Mouse (Mus musculus): ENCODE measurements around the gene Lgi4.

Lgi4 gene

GRCm38 (mm10) chr7:31059108-31059507 is at the start of gene Lgi4:
Gene Lgi4, plus strand, starts transcription at chr7:31059342.
- DNase-seq (ENCODE audit: low spot score) = peak; percentile 82

GRCm38 (mm10) chr7:31012971-31013370 is 46.2 kb upstream of the Lgi4 start:
- no peak for DNase-seq (ENCODE audit: low spot score)

- no peak for DNase-seq (ENCODE audit: low spot score)
Measured at GRCm38 (mm10) chr7:31017104-31017901, 41.8 kb upstream of the Lgi4 start.

- DNase-seq (ENCODE audit: low spot score) = no peak
Measured at GRCm38 (mm10) chr7:31028609-31029008, 30.5 kb upstream of the Lgi4 start.

GRCm38 (mm10) chr7:31030717-31031116 is 28.4 kb upstream of the Lgi4 start:
- no peak for DNase-seq (ENCODE audit: low spot score)

GRCm38 (mm10) chr7:31031731-31032130 is 27.4 kb upstream of the Lgi4 start:
- no peak for DNase-seq (ENCODE audit: low spot score)

- no peak for DNase-seq (ENCODE audit: low spot score)
Measured at GRCm38 (mm10) chr7:31033409-31034165, 25.6 kb upstream of the Lgi4 start.

GRCm38 (mm10) chr7:31034789-31035188 is 24.4 kb upstream of the Lgi4 start:
- DNase-seq (ENCODE audit: low spot score) = no peak

GRCm38 (mm10) chr7:31035291-31035690 is 23.9 kb upstream of the Lgi4 start:
- DNase-seq (ENCODE audit: low spot score) = no peak

- no peak for DNase-seq (ENCODE audit: low spot score)
Measured at GRCm38 (mm10) chr7:31036917-31037316, 22.2 kb upstream of the Lgi4 start.

GRCm38 (mm10) chr7:31037675-31038074 is 21.5 kb upstream of the Lgi4 start:
- DNase-seq (ENCODE audit: low spot score) = no peak

- no peak for DNase-seq (ENCODE audit: low spot score)
Measured at GRCm38 (mm10) chr7:31039011-31039410, 20.1 kb upstream of the Lgi4 start.

- DNase-seq (ENCODE audit: low spot score) = no peak
Measured at GRCm38 (mm10) chr7:31040281-31041022, 18.7 kb upstream of the Lgi4 start.

GRCm38 (mm10) chr7:31041023-31041407 is 18.1 kb upstream of the Lgi4 start:
- DNase-seq (ENCODE audit: low spot score) = no peak

- DNase-seq (ENCODE audit: low spot score) = no peak
Measured at GRCm38 (mm10) chr7:31041662-31042315, 17.4 kb upstream of the Lgi4 start.

GRCm38 (mm10) chr7:31042431-31042910 is 16.7 kb upstream of the Lgi4 start, which contains the start of gene Fxyd5:
Gene Fxyd5, minus strand, starts transcription at chr7:31042481.
- no peak for DNase-seq (ENCODE audit: low spot score)

- no peak for DNase-seq (ENCODE audit: low spot score)
Measured at GRCm38 (mm10) chr7:31049135-31049845, 9.9 kb upstream of the Lgi4 start.

GRCm38 (mm10) chr7:31049846-31050281 is 9.3 kb upstream of the Lgi4 start:
- DNase-seq (ENCODE audit: low spot score) = no peak

- no peak for DNase-seq (ENCODE audit: low spot score)
Measured at GRCm38 (mm10) chr7:31050487-31050886, 8.7 kb upstream of the Lgi4 start.

- no peak for DNase-seq (ENCODE audit: low spot score)
Measured at GRCm38 (mm10) chr7:31050921-31051320, 8.2 kb upstream of the Lgi4 start.
